In the genomic region with DNA sequence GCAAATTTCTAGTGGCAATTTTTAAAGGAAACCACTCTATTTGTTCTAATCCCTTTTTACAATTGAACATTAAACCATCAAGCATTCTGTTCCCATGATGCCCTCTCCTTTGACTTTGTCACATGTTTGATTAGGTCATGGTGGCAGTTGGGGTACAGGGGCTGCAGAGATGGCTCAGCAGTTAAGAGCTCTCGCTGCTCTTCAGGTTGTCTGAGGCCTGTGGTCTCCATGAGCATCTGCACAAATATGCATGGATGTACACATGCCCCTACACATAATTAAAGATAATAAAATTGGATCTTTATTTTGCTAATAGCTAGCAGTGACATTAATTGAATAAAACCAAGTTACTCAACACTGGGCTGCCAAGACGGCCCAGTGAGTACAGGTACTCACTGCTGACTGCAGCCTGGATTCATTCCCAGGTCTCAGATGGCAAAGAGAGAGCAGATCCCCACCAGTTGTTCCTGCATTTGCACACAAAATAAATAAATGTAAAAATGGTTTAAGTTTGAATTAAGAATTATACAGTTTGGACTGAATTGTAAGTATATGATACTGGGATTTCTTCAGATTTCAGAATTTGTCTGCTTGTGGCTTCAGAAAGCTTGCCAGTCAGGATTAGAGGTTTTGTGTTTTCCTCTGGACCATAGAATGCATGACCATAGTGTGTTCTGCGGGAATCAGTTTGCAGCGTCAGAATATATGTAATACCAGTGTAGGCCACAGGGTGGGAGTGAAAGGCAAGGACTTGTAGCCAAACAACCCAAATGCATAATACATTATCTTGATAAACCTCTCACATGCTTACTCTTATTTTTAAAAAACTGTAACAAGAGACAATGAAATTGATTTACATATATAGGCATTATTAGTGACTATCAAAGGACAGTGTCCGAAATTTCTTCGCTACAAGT, we compare ENCODE assay signal across 8 mouse cellular contexts.
A peak's percentile ranks its signal among the peaks of the same experiment; 100 is the strongest.
DNase-seq lines count a peak whose midpoint lies in the region; ATAC-seq and TF ChIP-seq lines count a peak whose summit lies in the region.

No protein-coding gene starts in this region.

- intact Hi-C loops in left cerebral cortex, postnatal 25 days (cut with DNase I) = loop anchor here (5.0 to 10.0 kb wide), 2 partner anchors 325 to 642 kb away; no protein-coding TSS in a partner anchor

- no peak for TF ChIP-seq POLR2A in brain, embryonic 14.5 days (IDR thresholded peaks at IDR 0.05; ENCODE audit: borderline replicate concordance, extremely low read depth, insufficient read depth, insufficient read length, poor library complexity, severe bottlenecking)

- H3K36me3 ChIP-seq in hindbrain, embryonic 14.5 days (replicated peaks; ENCODE audit: control insufficient read depth, insufficient read depth) = no peaks in the 10 kb centered on the region
- H3K36me3 ChIP-seq in midbrain, embryonic 16.5 days (ENCODE audit: control insufficient read depth, insufficient read depth, low read length) = no peaks in the 10 kb centered on the region

- WGBS in hindbrain, embryonic 14.5 days = 55% methylated on average over 6 of the region's 6 CpGs
- 48% methylated on average over 6 of the region's 6 CpGs for WGBS in midbrain, embryonic 16.5 days

- H3K9ac ChIP-seq in hindbrain, embryonic 14.5 days = no peak overlapping the region
- no peak overlapping the region for H3K9ac ChIP-seq in midbrain, embryonic 16.5 days (ENCODE audit: low read depth, low read length)

- peak; percentile 72; the same call in 1 of the 2 replicates for TF ChIP-seq CTCF in brain, embryonic 14.5 days (IDR thresholded peaks at IDR 0.05; ENCODE audit: borderline replicate concordance, extremely low read depth, insufficient read depth, insufficient read length)

- 0 out of 2 replicates have a peak, but pooled peaks have one; percentile 70 for ATAC-seq in erythroid progenitor cell, adult 5-6 weeks (replicated peaks; ENCODE audit: low FRiP score, poor library complexity, severe bottlenecking)
- ATAC-seq in hindbrain, embryonic 14.5 days (ENCODE audit: low FRiP score) = peak; percentile 68; the same call in 1 of the 2 replicates
- peak; percentile 84; the same call in 1 of the 2 replicates for ATAC-seq in midbrain, embryonic 16.5 days

- H3K27me3 ChIP-seq in hindbrain, embryonic 14.5 days (ENCODE audit: control insufficient read depth, insufficient read depth, low read length) = no peaks in the 10 kb centered on the region
- H3K27me3 ChIP-seq in midbrain, embryonic 16.5 days (ENCODE audit: control insufficient read depth, insufficient read depth, low read depth, low read length) = no peaks in the 10 kb centered on the region

- no peak overlapping the region for H3K4me3 ChIP-seq in hindbrain, embryonic 14.5 days (replicated peaks; ENCODE audit: low read length)
- no peak overlapping the region for H3K4me3 ChIP-seq in midbrain, embryonic 16.5 days (ENCODE audit: low read depth, low read length)

- peak; percentile 29 for DNase-seq in urinary bladder, postnatal 25 days (ENCODE audit: low spot score)
- no peak for DNase-seq in urinary bladder, adult 18-20 months (ENCODE audit: low spot score in 2 of 2)
- DNase-seq in brain, embryonic 14.5 days (ENCODE audit: low read depth) = peak; percentile 89
- DNase-seq in hindbrain, embryonic 14.5 days (ENCODE audit: low spot score) = peak; percentile 85
- peak; percentile 73 to 88 for DNase-seq in left cerebral cortex, postnatal 25 days (ENCODE audit: low spot score in 2 of 2)
- peak; percentile 15 to 17 for DNase-seq in thymus, postnatal 36 days

- H3K4me2 ChIP-seq in hindbrain, embryonic 14.5 days (replicated peaks) = no peak overlapping the region
- H3K4me2 ChIP-seq in midbrain, embryonic 16.5 days (ENCODE audit: low read length) = no peak overlapping the region

- no peaks in the 10 kb centered on the region for H3K9me3 ChIP-seq in hindbrain, embryonic 14.5 days (ENCODE audit: control insufficient read depth, low read length)
- no peaks in the 10 kb centered on the region for H3K9me3 ChIP-seq in midbrain, embryonic 16.5 days (replicated peaks; ENCODE audit: control insufficient read depth, low read length, poor library complexity, severe bottlenecking)

- H3K27ac ChIP-seq in hindbrain, embryonic 14.5 days = no peak overlapping the region
- H3K27ac ChIP-seq in midbrain, embryonic 16.5 days (ENCODE audit: low read length) = no peak overlapping the region

- no peaks in the 10 kb centered on the region for H3K4me1 ChIP-seq in hindbrain, embryonic 14.5 days (replicated peaks; ENCODE audit: control insufficient read depth, insufficient read depth, low read length)
- H3K4me1 ChIP-seq in midbrain, embryonic 16.5 days (ENCODE audit: control insufficient read depth, insufficient read depth, low read length) = no peaks in the 10 kb centered on the region

Comparison
In these comparisons a context has a peak if more than half of its experiments do, and no peak if none do; other contexts are left out.
1. DNase-seq: peak in urinary bladder, postnatal 25 days (single experiment), brain, embryonic 14.5 days (single experiment), hindbrain, embryonic 14.5 days (single experiment), left cerebral cortex, postnatal 25 days (2 of 2) and thymus, postnatal 36 days (2 of 2); none in urinary bladder, adult 18-20 months (0 of 2).
2. Peak in every context shown above with its lines, with median percentiles within 50 percentile points of each other: ATAC-seq.